Mouse (Mus musculus): ENCODE data around the gene Rbfox2. TPM values are rescaled to one million over a fixed set of nuclear protein-coding genes. Genes with fewer than 3 reads are reported as not detected.

Gene Rbfox2
- total RNA-seq, 4 experiments from 2014 or later, result 200 to 279 (median 237) TPM

- no peak for DNase-seq (ENCODE audit: low spot score in 2 of 2)
Measured at GRCm38 (mm10) chr15:77107169-77107908, 199.5 kb downstream of the Rbfox2 start.

- DNase-seq (ENCODE audit: low spot score in 2 of 2), result no peak
Measured at GRCm38 (mm10) chr15:77105273-77105672, 201.5 kb downstream of the Rbfox2 start.

- DNase-seq (ENCODE audit: low spot score in 2 of 2), result no peak
Measured at GRCm38 (mm10) chr15:77104349-77105158, 202.2 kb downstream of the Rbfox2 start.

- DNase-seq (ENCODE audit: low spot score in 2 of 2), result no peak
Measured at GRCm38 (mm10) chr15:77102685-77103084, 204.1 kb downstream of the Rbfox2 start.

GRCm38 (mm10) chr15:77099756-77100155, 207.0 kb downstream of the Rbfox2 start:
- no peak for DNase-seq (ENCODE audit: low spot score in 2 of 2)

- no peak for DNase-seq (ENCODE audit: low spot score in 2 of 2)
Measured at GRCm38 (mm10) chr15:77097358-77097757, 209.4 kb downstream of the Rbfox2 start.

GRCm38 (mm10) chr15:77095216-77095615, 211.6 kb downstream of the Rbfox2 start:
- DNase-seq (ENCODE audit: low spot score in 2 of 2), result no peak

- no peak for DNase-seq (ENCODE audit: low spot score in 2 of 2)
Measured at GRCm38 (mm10) chr15:77094431-77094830, 212.4 kb downstream of the Rbfox2 start.

GRCm38 (mm10) chr15:77091394-77091793, 215.4 kb downstream of the Rbfox2 start:
- DNase-seq (ENCODE audit: low spot score in 2 of 2), result no peak

GRCm38 (mm10) chr15:77090531-77090930, 216.3 kb downstream of the Rbfox2 start:
- no peak for DNase-seq (ENCODE audit: low spot score in 2 of 2)

- DNase-seq (ENCODE audit: low spot score in 2 of 2), result no peak
Measured at GRCm38 (mm10) chr15:77089249-77089648, 217.6 kb downstream of the Rbfox2 start.

- DNase-seq (ENCODE audit: low spot score in 2 of 2), result no peak
Measured at GRCm38 (mm10) chr15:77086488-77086887, 220.3 kb downstream of the Rbfox2 start.

- DNase-seq (ENCODE audit: low spot score in 2 of 2), result no peak
Measured at GRCm38 (mm10) chr15:77085818-77086217, 221.0 kb downstream of the Rbfox2 start.

- no peak for DNase-seq (ENCODE audit: low spot score in 2 of 2)
Measured at GRCm38 (mm10) chr15:77081454-77081853, 225.3 kb downstream of the Rbfox2 start.

- DNase-seq (ENCODE audit: low spot score in 2 of 2), result no peak
Measured at GRCm38 (mm10) chr15:77080684-77081254, 226.0 kb downstream of the Rbfox2 start.

- no peak for DNase-seq (ENCODE audit: low spot score in 2 of 2)
Measured at GRCm38 (mm10) chr15:77079890-77080361, 226.9 kb downstream of the Rbfox2 start.

GRCm38 (mm10) chr15:77079256-77079822, 227.5 kb downstream of the Rbfox2 start:
- DNase-seq (ENCODE audit: low spot score in 2 of 2), result no peak

- no peak for DNase-seq (ENCODE audit: low spot score in 2 of 2)
Measured at GRCm38 (mm10) chr15:77078786-77079185, 228.0 kb downstream of the Rbfox2 start.

- DNase-seq (ENCODE audit: low spot score in 2 of 2), result no peak
Measured at GRCm38 (mm10) chr15:77077906-77078305, 228.9 kb downstream of the Rbfox2 start.

- no peak for DNase-seq (ENCODE audit: low spot score in 2 of 2)
Measured at GRCm38 (mm10) chr15:77076523-77076922, 230.3 kb downstream of the Rbfox2 start.

- DNase-seq (ENCODE audit: low spot score in 2 of 2), result no peak
Measured at GRCm38 (mm10) chr15:77072556-77073163, 234.1 kb downstream of the Rbfox2 start.

All from layer of hippocampus, adult 8-10 months (tissue).